ENCODE assay signal across 8 mouse cellular contexts in the genomic region with DNA sequence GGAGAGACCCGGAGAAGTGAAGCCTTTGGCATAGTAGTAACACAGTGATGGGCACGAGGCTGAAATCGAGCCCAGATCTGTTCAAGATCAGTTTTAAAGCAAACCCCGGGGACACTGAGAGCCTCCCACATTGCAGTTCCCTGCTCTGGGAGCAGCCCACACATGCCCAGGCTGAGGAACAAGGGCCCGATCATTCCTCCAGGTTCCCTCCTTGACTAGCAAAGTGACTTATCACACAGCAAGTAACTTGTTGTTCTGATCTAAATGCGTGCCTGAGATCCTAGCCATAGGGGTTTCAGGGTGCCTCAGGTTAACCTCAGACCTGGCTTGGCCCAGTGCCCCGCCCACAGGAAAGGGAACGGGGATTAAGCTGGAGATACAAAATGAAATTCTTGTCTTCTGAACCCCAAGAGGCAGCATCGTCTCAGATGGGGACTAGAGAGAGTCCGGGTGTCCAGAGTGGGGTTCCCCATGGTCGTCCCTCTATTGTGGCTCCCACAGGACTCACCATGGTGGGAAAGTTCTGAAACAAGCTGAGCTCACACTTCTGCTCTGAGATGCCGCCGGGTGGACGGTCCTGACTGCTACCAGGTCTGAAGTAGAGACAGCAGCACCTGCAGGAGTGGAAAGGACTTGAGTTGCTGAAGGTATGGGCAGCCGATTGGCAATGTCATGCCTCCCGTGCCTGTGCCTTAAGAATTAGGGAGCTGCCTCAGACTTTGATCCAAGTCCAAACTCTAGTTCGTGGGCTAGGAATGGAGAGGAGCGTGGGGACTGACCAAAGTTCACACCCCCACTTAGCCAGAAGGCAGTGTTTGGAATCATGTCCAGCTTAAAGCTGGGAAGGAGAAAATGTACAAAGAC. TPM values are rescaled to one million over a fixed set of nuclear protein-coding genes. Genes with fewer than 3 reads are reported as not detected.
A peak's percentile ranks its signal among the peaks of the same experiment; 100 is the strongest.
DNase-seq lines count a peak whose midpoint lies in the region; ATAC-seq and TF ChIP-seq lines count a peak whose summit lies in the region.

No protein-coding gene starts in this region.

- 27% methylated on average over 18 of the region's 18 CpGs for WGBS in liver, adult 2 months
- WGBS in intestine, embryonic 15.5 days, result 76% methylated on average over 18 of the region's 18 CpGs
- 66% methylated on average over 18 of the region's 18 CpGs for WGBS in liver, embryonic 16.5 days (ENCODE audit: insufficient replicate concordance)

- DNase-seq in liver, adult 2 months (ENCODE audit: extremely low read depth, low read depth, low spot score), result peak; percentile 97
- no peak for DNase-seq in liver
- peak; percentile 57 for DNase-seq in cerebellum, adult 9-11 months
- no peak for DNase-seq in gastrocnemius, adult 8-10 months (ENCODE audit: low spot score in 2 of 2)
- DNase-seq in adrenal gland, adult 8-10 months, result no peak
- DNase-seq in right cerebral cortex, postnatal 4 days, result no peak

- no peaks in the 10 kb centered on the region for H3K27me3 ChIP-seq in liver, adult 2 months (ENCODE audit: control insufficient read depth, insufficient read depth, low read length)
- H3K27me3 ChIP-seq in intestine, embryonic 15.5 days (replicated peaks), result no peaks in the 10 kb centered on the region
- no peaks in the 10 kb centered on the region for H3K27me3 ChIP-seq in liver, embryonic 16.5 days (ENCODE audit: control insufficient read depth, insufficient read depth, low read depth, low read length)

- TF ChIP-seq POLR2A in liver, adult 2 months (IDR thresholded peaks at IDR 0.05; ENCODE audit: extremely low read depth, insufficient read depth, low read length), result 0 out of 2 replicates have a peak, but pooled peaks have one; percentile 79

- no peak; the same call in 1 of the 2 replicates for ATAC-seq in intestine, embryonic 15.5 days
- no peak for ATAC-seq in liver, embryonic 16.5 days (ENCODE audit: low read depth)

- H3K9ac ChIP-seq in liver, adult 2 months (ENCODE audit: low read depth, low read length), result peak overlapping the region; percentile 74
- H3K9ac ChIP-seq in intestine, embryonic 15.5 days, result peak overlapping the region; percentile 63; the same call in 1 of the 2 replicates
- peak overlapping the region; percentile 83 for H3K9ac ChIP-seq in liver, embryonic 16.5 days (ENCODE audit: low read depth, low read length)

- peak overlapping the region; percentile 85 for H3K27ac ChIP-seq in liver, adult 2 months (replicated peaks; ENCODE audit: insufficient read depth, low read depth, low read length)
- peak overlapping the region; percentile 93 for H3K27ac ChIP-seq in intestine, embryonic 15.5 days
- H3K27ac ChIP-seq in liver, embryonic 16.5 days (ENCODE audit: low read length), result peak overlapping the region; percentile 92

- H3K79me2 ChIP-seq in liver, adult 2 months (ENCODE audit: control insufficient read depth, insufficient read depth, low read length), result peaks cover 26% of the 10 kb centered on the region; the same call in 1 of the 2 replicates

- peaks cover 20% of the 10 kb centered on the region for H3K4me1 ChIP-seq in liver, adult 2 months (ENCODE audit: control insufficient read depth, insufficient read depth, low read length)
- peaks cover 26% of the 10 kb centered on the region for H3K4me1 ChIP-seq in intestine, embryonic 15.5 days (replicated peaks)
- H3K4me1 ChIP-seq in liver, embryonic 16.5 days (ENCODE audit: control insufficient read depth, low read depth, low read length), result peaks cover 38% of the 10 kb centered on the region

- H3K4me2 ChIP-seq in intestine, embryonic 15.5 days (replicated peaks), result peak overlapping the region; percentile 73
- H3K4me2 ChIP-seq in liver, embryonic 16.5 days (ENCODE audit: low read depth, low read length), result peak overlapping the region; percentile 77

- peaks cover 31% of the 10 kb centered on the region for H3K36me3 ChIP-seq in liver, adult 2 months (ENCODE audit: control insufficient read depth, insufficient read depth, low read length)
- peaks cover 13% of the 10 kb centered on the region for H3K36me3 ChIP-seq in intestine, embryonic 15.5 days
- peaks cover 16% of the 10 kb centered on the region for H3K36me3 ChIP-seq in liver, embryonic 16.5 days (ENCODE audit: control insufficient read depth, insufficient read depth)

- no peaks in the 10 kb centered on the region for H3K9me3 ChIP-seq in intestine, embryonic 15.5 days
- no peaks in the 10 kb centered on the region for H3K9me3 ChIP-seq in liver, embryonic 16.5 days (replicated peaks; ENCODE audit: control insufficient read depth, low read length)

- no peak for TF ChIP-seq CTCF in liver, adult 2 months (IDR thresholded peaks at IDR 0.05; ENCODE audit: low read depth, low read length)

- H3K4me3 ChIP-seq in liver, adult 2 months (ENCODE audit: insufficient read depth, low read depth, low read length), result peak overlapping the region; percentile 48
- H3K4me3 ChIP-seq in intestine, embryonic 15.5 days (replicated peaks), result peak overlapping the region; percentile 99
- H3K4me3 ChIP-seq in liver, embryonic 16.5 days (ENCODE audit: low read depth, low read length), result peak overlapping the region; percentile 43

RNA-seq across cellular contexts. Expression of a gene that starts 1.2 kb away (rescaled TPM):
- 128 and 138 TPM in 2 replicates for total RNA-seq in liver, adult 2 months (2014; rRNA removed)
- polyA plus RNA-seq in liver, adult 2 months (2012; rRNA removed), result 51.9 and 63.5 TPM in 2 replicates
- 278 and 283 TPM in 2 replicates for polyA plus RNA-seq in intestine, embryonic 15.5 days (2015; fragmentation: Nextera tagmentation; extraction: Ambion mirVana)
- polyA plus RNA-seq in liver, embryonic 16.5 days (2015; fragmentation: Nextera tagmentation; extraction: Ambion mirVana), result 170 and 176 TPM in 2 replicates
- total RNA-seq in gastrocnemius, adult 8-10 months (2022), result 100 to 1,000 TPM; 116 to 144 (median 125) TPM
- total RNA-seq in adrenal gland, adult 8-10 months (2022), result 100 to 1,000 TPM; 281 to 297 (median 289) TPM

RNA-seq across cellular contexts. Expression of a gene that starts 1.6 kb away (rescaled TPM):
- total RNA-seq in liver, adult 2 months (2014; rRNA removed), result 72.6 and 87.6 TPM in 2 replicates
- 294 and 417 TPM in 2 replicates for polyA plus RNA-seq in liver, adult 2 months (2012; rRNA removed)
- polyA plus RNA-seq in intestine, embryonic 15.5 days (2015; fragmentation: Nextera tagmentation; extraction: Ambion mirVana), result 36.3 and 45.5 TPM in 2 replicates
- polyA plus RNA-seq in liver, embryonic 16.5 days (2015; fragmentation: Nextera tagmentation; extraction: Ambion mirVana), result 39.7 and 47.8 TPM in 2 replicates
- total RNA-seq in gastrocnemius, adult 8-10 months (2022), result 1 to 10 TPM; 3.5 to 4.5 (median 3.6) TPM
- 10 to 100 TPM; 20.6 to 22.2 (median 21.3) TPM for total RNA-seq in adrenal gland, adult 8-10 months (2022)

RNA-seq across cellular contexts. Expression of a gene that starts 26.7 kb away (rescaled TPM):
- total RNA-seq in liver, adult 2 months (2014; rRNA removed), result 1.5 and 1.7 TPM in 2 replicates
- 2.8 and 3.3 TPM in 2 replicates for polyA plus RNA-seq in liver, adult 2 months (2012; rRNA removed)
- 26.8 and 28.5 TPM in 2 replicates for polyA plus RNA-seq in intestine, embryonic 15.5 days (2015; fragmentation: Nextera tagmentation; extraction: Ambion mirVana)
- 10.5 and 10.6 TPM in 2 replicates for polyA plus RNA-seq in liver, embryonic 16.5 days (2015; fragmentation: Nextera tagmentation; extraction: Ambion mirVana)
- 1 to 10 TPM in 2 of 4 experiments, under 1 TPM in 2; 0.80 to 1.7 (median 1.1) TPM for total RNA-seq in gastrocnemius, adult 8-10 months (2022)
- total RNA-seq in adrenal gland, adult 8-10 months (2022), result 10 to 100 TPM in 2 of 4 experiments, 1 to 10 TPM in 2; 9.3 to 16.1 (median 12.2) TPM

RNA-seq across cellular contexts. Expression of a gene that starts 26.9 kb away (rescaled TPM):
- total RNA-seq in liver, adult 2 months (2014; rRNA removed), result 8.9 and 13.8 TPM in 2 replicates
- 29.7 and 32.5 TPM in 2 replicates for polyA plus RNA-seq in liver, adult 2 months (2012; rRNA removed)
- 17.0 and 19.2 TPM in 2 replicates for polyA plus RNA-seq in intestine, embryonic 15.5 days (2015; fragmentation: Nextera tagmentation; extraction: Ambion mirVana)
- 17.0 and 19.6 TPM in 2 replicates for polyA plus RNA-seq in liver, embryonic 16.5 days (2015; fragmentation: Nextera tagmentation; extraction: Ambion mirVana)
- total RNA-seq in gastrocnemius, adult 8-10 months (2022), result 1 to 10 TPM; 7.6 to 8.3 (median 7.8) TPM
- 10 to 100 TPM; 20.4 to 25.9 (median 22.7) TPM for total RNA-seq in adrenal gland, adult 8-10 months (2022)

RNA-seq across cellular contexts. Expression of a gene that starts 30.1 kb away (rescaled TPM):
- total RNA-seq in liver, adult 2 months (2014; rRNA removed), result 4.5 and 6.2 TPM in 2 replicates
- 24.8 and 30.7 TPM in 2 replicates for polyA plus RNA-seq in liver, adult 2 months (2012; rRNA removed)
- polyA plus RNA-seq in intestine, embryonic 15.5 days (2015; fragmentation: Nextera tagmentation; extraction: Ambion mirVana), result 3.4 and 4.8 TPM in 2 replicates
- 13.5 and 16.0 TPM in 2 replicates for polyA plus RNA-seq in liver, embryonic 16.5 days (2015; fragmentation: Nextera tagmentation; extraction: Ambion mirVana)
- total RNA-seq in gastrocnemius, adult 8-10 months (2022), result not detected
- total RNA-seq in adrenal gland, adult 8-10 months (2022), result 1 to 10 TPM in 1 of 4 experiments, under 1 TPM in 2, not detected in 1; 0.06 to 1.7 (median 0.59) TPM

Comparison
In these comparisons a context has a peak if more than half of its experiments do, and no peak if none do; other contexts are left out.
1. DNase-seq: peak in liver, adult 2 months (single experiment) and cerebellum, adult 9-11 months (single experiment); none in liver (single experiment), gastrocnemius, adult 8-10 months (0 of 2), adrenal gland, adult 8-10 months (single experiment) and right cerebral cortex, postnatal 4 days (single experiment).
2. H3K4me3 ChIP-seq: peak in every context shown above with its lines; median percentile 99 in intestine, embryonic 15.5 days; 48 in liver, adult 2 months; 43 in liver, embryonic 16.5 days.
3. Peak in every context shown above with its lines, with median percentiles within 50 percentile points of each other: H3K27ac ChIP-seq and H3K9ac ChIP-seq.